In the genomic region with DNA sequence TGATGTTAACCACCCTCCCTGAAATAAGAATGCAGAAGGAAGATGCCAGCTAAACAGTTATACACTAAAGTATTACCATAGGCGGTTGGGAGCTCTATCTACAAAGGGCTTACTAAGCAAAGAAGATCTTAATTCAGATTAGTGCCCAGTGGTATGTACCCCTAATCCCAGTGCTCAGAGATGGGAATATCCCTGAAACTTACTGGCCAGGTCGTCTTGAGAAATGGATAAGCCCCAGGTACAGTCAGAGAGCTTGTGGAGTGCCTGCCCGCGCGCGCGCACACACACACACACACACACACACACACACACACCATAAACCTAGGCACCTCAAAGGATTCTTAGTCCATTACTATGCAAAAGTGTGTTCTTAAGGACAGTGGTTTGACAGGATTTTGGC, we compare ENCODE assay signal across 22 mouse cellular contexts. TPM values are rescaled to one million over a fixed set of nuclear protein-coding genes. Genes with fewer than 3 reads are reported as not detected.
DNase-seq lines count a peak whose midpoint lies in the region; ATAC-seq lines count a peak whose summit lies in the region.
"Had no signal": no experiment of that assay in that cellular context is flagged by ENCODE, and none has a peak within 500 bp of the region (broad histone marks: within the 10 kb centered on the region; RNA-seq: fewer than 3 reads in every experiment).

No protein-coding gene starts in this region.

- ATAC-seq in CD4-positive, CD25-positive, alpha-beta regulatory T cell, adult 4 months = no peak
- no peak for ATAC-seq in liver, embryonic 13.5 days (ENCODE audit: low read depth)
- ATAC-seq in liver, embryonic 11.5 days (replicated peaks; ENCODE audit: low FRiP score) = no peak
- ATAC-seq: forebrain, embryonic 13.5 days; forebrain, embryonic 16.5 days; Patski had no signal

- no peaks in the 10 kb centered on the region for H3K36me3 ChIP-seq in liver, embryonic 13.5 days
- H3K36me3 ChIP-seq in liver, embryonic 11.5 days (ENCODE audit: control insufficient read depth, insufficient read depth, low read length) = no peaks in the 10 kb centered on the region
- no peaks in the 10 kb centered on the region for H3K36me3 ChIP-seq in macrophage (ENCODE audit: inconsistent target)
- H3K36me3 ChIP-seq: embryonic facial prominence, embryonic 10.5 days; embryonic facial prominence, embryonic 12.5 days; G1E had no signal

- no peak overlapping the region for H3K27ac ChIP-seq in liver, embryonic 13.5 days
- no peak overlapping the region for H3K27ac ChIP-seq in liver, embryonic 11.5 days (ENCODE audit: low read depth, low read length)
- H3K27ac ChIP-seq in macrophage = peak overlapping the region; percentile 2; the same call in 1 of the 2 replicates
- H3K27ac ChIP-seq: embryonic facial prominence, embryonic 10.5 days; embryonic facial prominence, embryonic 12.5 days; forebrain, embryonic 13.5 days had no signal

- H3K9ac ChIP-seq in liver, embryonic 13.5 days = no peak overlapping the region
- H3K9ac ChIP-seq in liver, embryonic 11.5 days (ENCODE audit: low read depth, low read length) = no peak overlapping the region
- H3K9ac ChIP-seq: embryonic facial prominence, embryonic 12.5 days; forebrain, embryonic 13.5 days had no signal

- H3K4me3 ChIP-seq in liver, embryonic 13.5 days (replicated peaks) = no peak overlapping the region
- H3K4me3 ChIP-seq in liver, embryonic 11.5 days (ENCODE audit: low read depth, low read length) = no peak overlapping the region
- H3K4me3 ChIP-seq in macrophage (ENCODE audit: inconsistent target) = no peak overlapping the region
- H3K4me3 ChIP-seq: embryonic facial prominence, embryonic 10.5 days; embryonic facial prominence, embryonic 12.5 days; forebrain, embryonic 13.5 days had no signal

- 71% methylated on average over 7 of the region's 7 CpGs for WGBS in liver, embryonic 13.5 days (ENCODE audit: insufficient replicate concordance)
- 85% methylated on average over 7 of the region's 7 CpGs for WGBS in liver, embryonic 11.5 days
- 86% methylated on average over 7 of the region's 7 CpGs for WGBS in macrophage (ENCODE audit: missing documents)

- peak; percentile 11 for DNase-seq in CD4-positive, CD25-positive, alpha-beta regulatory T cell, adult 2 months (ENCODE audit: low read depth, low spot score)
- no peak for DNase-seq in liver, embryonic 13.5 days
- no peak for DNase-seq in liver, embryonic 11.5 days (ENCODE audit: low spot score)
- peak; percentile 13 for DNase-seq in CD4-positive helper T cell, adult 2 months (ENCODE audit: low read depth, low spot score)
- DNase-seq in layer of hippocampus, adult 18-20 months (ENCODE audit: low spot score in 2 of 2) = no peak
- DNase-seq: adrenal gland, adult 8-10 months; adrenal gland, postnatal 14 days; adrenal gland, postnatal 36 days; B cell, adult 2 months; cerebellum, adult 11-12 months; cerebellum, adult 2 months; cerebellum, adult 9-10 months; cerebellum, postnatal 10 days; cerebellum, postnatal 25 days had no signal

- no peaks in the 10 kb centered on the region for H3K9me3 ChIP-seq in liver, embryonic 13.5 days (replicated peaks)
- H3K9me3 ChIP-seq in liver, embryonic 11.5 days (ENCODE audit: control insufficient read depth, low read length) = no peaks in the 10 kb centered on the region
- H3K9me3 ChIP-seq: embryonic facial prominence, embryonic 10.5 days; embryonic facial prominence, embryonic 12.5 days; forebrain, embryonic 13.5 days had no signal

- peak overlapping the region; percentile 24; the same call in 1 of the 2 replicates for H3K4me2 ChIP-seq in liver, embryonic 13.5 days
- H3K4me2 ChIP-seq in liver, embryonic 11.5 days = no peak overlapping the region
- H3K4me2 ChIP-seq: embryonic facial prominence, embryonic 12.5 days; forebrain, embryonic 13.5 days had no signal

- peaks cover 40% of the 10 kb centered on the region for H3K27me3 ChIP-seq in liver, embryonic 13.5 days
- H3K27me3 ChIP-seq in liver, embryonic 11.5 days (replicated peaks; ENCODE audit: control insufficient read depth, insufficient read depth, low read length) = peaks cover 9% of the 10 kb centered on the region
- H3K27me3 ChIP-seq: embryonic facial prominence, embryonic 12.5 days; forebrain, embryonic 13.5 days; Patski had no signal

- H3K79me2 ChIP-seq in macrophage (ENCODE audit: inconsistent target) = peaks cover 13% of the 10 kb centered on the region

- peaks cover 20% of the 10 kb centered on the region; the same call in 1 of the 2 replicates for H3K4me1 ChIP-seq in liver, embryonic 13.5 days (replicated peaks)
- peaks cover 6% of the 10 kb centered on the region for H3K4me1 ChIP-seq in liver, embryonic 11.5 days (replicated peaks; ENCODE audit: control insufficient read depth, insufficient read depth, low read length)

RNA-seq across cellular contexts. Expression of gene Raph1, which starts 2.8 kb away (rescaled TPM):
- 1 to 10 TPM; 3.5 to 4.2 TPM for polyA plus RNA-seq in CD4-positive, CD25-positive, alpha-beta regulatory T cell, adult 4 months (2017; shearing (Covaris generic))
- polyA plus RNA-seq in liver, embryonic 13.5 days (2015; fragmentation: Nextera tagmentation; extraction: Ambion mirVana) = 30.4 and 38.1 TPM in 2 replicates
- 66.7 and 68.9 TPM in 2 replicates for polyA plus RNA-seq in liver, embryonic 11.5 days (2014; fragmentation: Nextera tagmentation; extraction: Ambion mirVana)
- total RNA-seq in macrophage (2018; cell fraction: chromatin; rRNA removed) = 100 to 1,000 TPM; 171 to 719 (median 284) TPM
- 10 to 100 TPM; 25.0 to 87.7 (median 46.2) TPM for total RNA-seq in macrophage (2018; cell fraction: cytosol; rRNA removed)
- total RNA-seq in macrophage (2018; cell fraction: nucleus; rRNA removed) = 100 to 1,000 TPM in 19 of 26 experiments, 10 to 100 TPM in 7; 78.9 to 441 (median 214) TPM
- 23.9 to 26.9 TPM (median 25.2 TPM) in 3 replicates for polyA plus RNA-seq in macrophage (2018)
- total RNA-seq in layer of hippocampus, adult 18-20 months (2021) = 10 to 100 TPM; 50.6 to 54.3 TPM
- polyA plus RNA-seq: G1E had no signal

Comparison
In these comparisons a context has a peak if more than half of its experiments do, and no peak if none do; other contexts are left out.
1. DNase-seq: peak in CD4-positive, CD25-positive, alpha-beta regulatory T cell, adult 2 months (single experiment) and CD4-positive helper T cell, adult 2 months (single experiment); none in liver, embryonic 13.5 days (single experiment), liver, embryonic 11.5 days (single experiment) and layer of hippocampus, adult 18-20 months (0 of 2).